Comparison of ENCODE assay signal across 18 mouse cellular contexts in the genomic region with DNA sequence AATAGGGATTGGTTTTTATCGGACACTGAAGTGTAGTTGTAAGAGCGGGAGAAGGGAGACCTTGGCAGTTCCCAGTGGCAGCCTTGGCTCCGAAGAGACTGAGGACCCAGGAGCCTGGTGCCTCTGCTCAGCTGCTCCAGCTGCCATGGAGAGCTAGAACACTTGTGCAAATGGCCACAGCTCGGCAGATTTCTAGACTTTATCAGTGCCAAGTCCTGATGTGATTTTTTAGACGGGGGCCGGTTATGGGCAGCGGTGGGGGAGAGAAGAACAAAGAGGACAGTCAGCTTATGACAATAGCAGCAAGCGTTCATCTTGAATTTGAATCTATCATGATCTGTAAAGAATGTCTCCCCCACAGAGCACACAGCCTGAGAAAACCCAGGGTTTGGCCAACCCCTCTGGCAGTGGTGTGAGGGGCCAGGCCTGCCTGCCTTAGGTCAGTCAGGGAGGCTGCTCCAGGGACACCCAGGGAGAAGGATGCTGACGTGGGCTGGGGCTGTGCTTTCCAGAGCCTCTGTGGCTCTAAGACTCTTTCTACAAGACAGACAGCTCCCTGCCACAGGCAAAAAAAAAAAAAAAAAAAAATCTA. TPM values are rescaled to one million over a fixed set of nuclear protein-coding genes. Genes with fewer than 3 reads are reported as not detected.
DNase-seq lines count a peak whose midpoint lies in the region; ATAC-seq lines count a peak whose summit lies in the region.
"Had no signal": no experiment of that assay in that cellular context is flagged by ENCODE, and none has a peak within 500 bp of the region (broad histone marks: within the 10 kb centered on the region; RNA-seq: fewer than 3 reads in every experiment).

No protein-coding gene starts in this region.

- no peaks in the 10 kb centered on the region for H3K27me3 ChIP-seq in heart, embryonic 11.5 days (ENCODE audit: control insufficient read depth, insufficient read depth, low read length)
- no peaks in the 10 kb centered on the region for H3K27me3 ChIP-seq in lung, embryonic 16.5 days (ENCODE audit: control insufficient read depth, insufficient read depth, low read depth, low read length)
- H3K27me3 ChIP-seq: embryonic facial prominence, embryonic 15.5 days; limb, embryonic 12.5 days had no signal

- H3K4me2 ChIP-seq in heart, embryonic 11.5 days: no peak overlapping the region
- H3K4me2 ChIP-seq in lung, embryonic 16.5 days (ENCODE audit: low read depth, low read length): no peak overlapping the region
- H3K4me2 ChIP-seq: embryonic facial prominence, embryonic 15.5 days; limb, embryonic 12.5 days had no signal

- H3K9me3 ChIP-seq in heart, embryonic 11.5 days (replicated peaks; ENCODE audit: control insufficient read depth, low read length): no peaks in the 10 kb centered on the region
- H3K9me3 ChIP-seq in lung, embryonic 16.5 days (ENCODE audit: control insufficient read depth, low read length): 0 out of 2 replicates have a peak, but pooled peaks cover 2% of the 10 kb centered on the region
- H3K9me3 ChIP-seq: embryonic facial prominence, embryonic 15.5 days; forebrain, embryonic 10.5 days had no signal

- WGBS in heart, embryonic 11.5 days (ENCODE audit: insufficient replicate concordance): 74% methylated on average over 9 of the region's 9 CpGs
- 52% methylated on average over 9 of the region's 9 CpGs for WGBS in lung, embryonic 16.5 days

- peak; percentile 94 for DNase-seq in heart, adult 11 months
- DNase-seq in lung, postnatal 14 days: no peak
- DNase-seq in brain, adult 2 months (ENCODE audit: low read depth, low spot score): peak; percentile 67
- peak; percentile 44 for DNase-seq in heart, postnatal 4 days
- no peak for DNase-seq in left cerebral cortex, adult 18-20 months (ENCODE audit: low spot score in 2 of 2)
- DNase-seq: adrenal gland, postnatal 36 days; cerebellum, adult 8-10 months; kidney, adult 18-20 months; kidney, postnatal 10 days; midbrain, embryonic 14.5 days; right cerebral cortex, adult 18-20 months had no signal

- no peak overlapping the region for H3K4me3 ChIP-seq in heart, embryonic 11.5 days (ENCODE audit: low read depth, low read length)
- no peak overlapping the region for H3K4me3 ChIP-seq in lung, embryonic 16.5 days (ENCODE audit: low read length)
- H3K4me3 ChIP-seq: embryonic facial prominence, embryonic 15.5 days; forebrain, embryonic 10.5 days; limb, embryonic 12.5 days had no signal

- peaks cover 29% of the 10 kb centered on the region for H3K36me3 ChIP-seq in heart, embryonic 11.5 days (ENCODE audit: control insufficient read depth, insufficient read depth, low read length)
- no peaks in the 10 kb centered on the region for H3K36me3 ChIP-seq in lung, embryonic 16.5 days (ENCODE audit: control insufficient read depth, insufficient read depth, low read length)
- H3K36me3 ChIP-seq: embryonic facial prominence, embryonic 15.5 days had no signal

- peaks cover 4% of the 10 kb centered on the region; the same call in 1 of the 2 replicates for H3K4me1 ChIP-seq in heart, embryonic 11.5 days (ENCODE audit: control insufficient read depth, insufficient read depth, low read length)
- no peaks in the 10 kb centered on the region for H3K4me1 ChIP-seq in lung, embryonic 16.5 days (replicated peaks; ENCODE audit: control insufficient read depth, insufficient read depth, low read length)
- H3K4me1 ChIP-seq: embryonic facial prominence, embryonic 15.5 days had no signal

- no peak for ATAC-seq in heart, embryonic 11.5 days (replicated peaks; ENCODE audit: insufficient number of reproducible peaks, low FRiP score, low TSS enrichment)
- peak; percentile 66; the same call in 1 of the 2 replicates for ATAC-seq in lung, embryonic 16.5 days (ENCODE audit: low read depth)
- no peak for ATAC-seq in activated CD4-positive, CD25-positive, alpha-beta regulatory T cell, adult 4 months

- no peak overlapping the region for H3K9ac ChIP-seq in heart, embryonic 11.5 days (ENCODE audit: low read depth, low read length)
- H3K9ac ChIP-seq in lung, embryonic 16.5 days (ENCODE audit: low read length): no peak overlapping the region
- H3K9ac ChIP-seq: embryonic facial prominence, embryonic 15.5 days; limb, embryonic 12.5 days; liver, embryonic 14.5 days had no signal

- no peak overlapping the region for H3K27ac ChIP-seq in heart, embryonic 11.5 days (ENCODE audit: low read depth, low read length)
- H3K27ac ChIP-seq in lung, embryonic 16.5 days (ENCODE audit: low read length): no peak overlapping the region
- H3K27ac ChIP-seq: embryonic facial prominence, embryonic 15.5 days; forebrain, embryonic 10.5 days; limb, embryonic 12.5 days; liver, embryonic 14.5 days had no signal

RNA-seq across cellular contexts. Expression of gene Olfml2b, which starts 29.9 kb away (rescaled TPM):
- 42.4 and 51.2 TPM in 2 replicates for polyA plus RNA-seq in heart, embryonic 11.5 days (2014; fragmentation: Nextera tagmentation; extraction: Ambion mirVana)
- 21.9 TPM in 2 replicates for polyA plus RNA-seq in lung, embryonic 16.5 days (2015; fragmentation: Nextera tagmentation; extraction: Ambion mirVana)
- total RNA-seq in heart, postnatal 4 days (2021): 10 to 100 TPM; 53.6 to 56.8 TPM
- 1 to 10 TPM; 2.2 to 3.1 TPM for total RNA-seq in left cerebral cortex, adult 18-20 months (2021)
- not detected for polyA plus RNA-seq in activated CD4-positive, CD25-positive, alpha-beta regulatory T cell, adult 4 months (2017; shearing (Covaris generic))

Comparison
In these comparisons a context has a peak if more than half of its experiments do, and no peak if none do; other contexts are left out.
1. DNase-seq: peak in heart, adult 11 months (single experiment), brain, adult 2 months (single experiment) and heart, postnatal 4 days (single experiment); none in lung, postnatal 14 days (single experiment) and left cerebral cortex, adult 18-20 months (0 of 2).
2. RNA of gene Olfml2b, which starts 29.9 kb away (polyA plus RNA-seq): 42.4 to 51.2 TPM in heart, embryonic 11.5 days and 21.9 TPM in lung, embryonic 16.5 days; not detected in activated CD4-positive, CD25-positive, alpha-beta regulatory T cell, adult 4 months; every median in the first group is over 10 times any median in the second.